Comparison of ENCODE assay signal across 8 mouse cellular contexts in the genomic region with DNA sequence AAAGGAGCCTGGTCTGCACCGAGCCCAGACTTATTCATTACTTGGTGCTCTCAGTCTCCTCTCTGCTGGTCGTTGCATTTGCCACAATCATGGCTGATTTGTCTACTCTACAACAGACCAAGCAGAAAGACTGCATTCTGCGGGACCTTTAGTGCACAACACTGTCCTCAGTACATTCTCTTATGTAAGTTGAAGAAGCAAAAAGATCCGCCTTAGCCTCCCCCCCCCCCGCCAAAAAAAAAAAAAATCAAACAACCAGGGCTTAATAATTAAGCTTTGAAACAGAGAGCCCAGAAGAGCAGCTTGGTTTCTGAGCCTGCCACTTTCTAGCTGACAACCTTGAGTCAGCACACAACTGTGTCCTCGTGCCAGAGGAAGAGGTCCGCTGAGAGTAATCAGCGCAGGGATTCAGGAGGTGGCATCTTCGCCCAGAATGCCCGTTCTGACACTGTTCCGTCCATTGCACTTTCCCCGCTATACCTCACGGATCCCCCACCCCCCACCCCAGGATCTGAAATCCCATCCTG. TPM values are rescaled to one million over a fixed set of nuclear protein-coding genes. Genes with fewer than 3 reads are reported as not detected.
DNase-seq lines count a peak whose midpoint lies in the region; ATAC-seq and TF ChIP-seq lines count a peak whose summit lies in the region.

No protein-coding gene starts in this region.

- 5% methylated on average over 13 of the region's 13 CpGs for WGBS in lung, adult 2 months
- WGBS in embryonic facial prominence, embryonic 11.5 days = 6% methylated on average over 13 of the region's 13 CpGs
- WGBS in midbrain, embryonic 12.5 days = 9% methylated on average over 13 of the region's 13 CpGs

- no peaks in the 10 kb centered on the region for H3K9me3 ChIP-seq in embryonic facial prominence, embryonic 11.5 days (replicated peaks; ENCODE audit: control insufficient read depth, low read length)
- H3K9me3 ChIP-seq in midbrain, embryonic 12.5 days = no peaks in the 10 kb centered on the region

- no peak overlapping the region for H3K27ac ChIP-seq in embryonic facial prominence, embryonic 11.5 days (replicated peaks; ENCODE audit: low read depth, low read length)
- H3K27ac ChIP-seq in midbrain, embryonic 12.5 days (replicated peaks) = no peak overlapping the region

- TF ChIP-seq POLR2A in lung, adult 2 months (IDR thresholded peaks at IDR 0.05; ENCODE audit: borderline replicate concordance, extremely low read depth, low read depth, low read length) = no peak

- H3K4me1 ChIP-seq in lung, adult 2 months (ENCODE audit: control insufficient read depth, insufficient read depth, low read length) = peaks cover 7% of the 10 kb centered on the region
- peaks cover 2% of the 10 kb centered on the region; the same call in 1 of the 2 replicates for H3K4me1 ChIP-seq in embryonic facial prominence, embryonic 11.5 days (ENCODE audit: control insufficient read depth, insufficient read depth, low read length)
- H3K4me1 ChIP-seq in midbrain, embryonic 12.5 days = peaks cover 13% of the 10 kb centered on the region

- intact Hi-C loops in left cerebral cortex, postnatal 36 days (cut with DNase I) = no loop called here

- no peak for ATAC-seq in embryonic facial prominence, embryonic 11.5 days (replicated peaks; ENCODE audit: insufficient number of reproducible peaks, low FRiP score, low TSS enrichment, low read depth)
- peak; percentile 7; the same call in 1 of the 2 replicates for ATAC-seq in midbrain, embryonic 12.5 days (ENCODE audit: low FRiP score, low read depth)

- no peak for TF ChIP-seq CTCF in lung, adult 2 months (IDR thresholded peaks at IDR 0.05; ENCODE audit: insufficient read depth, low read length)

- DNase-seq in lung, adult 2 months = no peak
- no peak for DNase-seq in lung, adult 18-20 months
- DNase-seq in embryonic facial prominence, embryonic 11.5 days (ENCODE audit: low spot score) = no peak
- peak; percentile 39 to 41 for DNase-seq in kidney, adult 8-10 months
- DNase-seq in layer of hippocampus, adult 11-12 months (ENCODE audit: low spot score) = no peak
- DNase-seq in thymus, postnatal 25 days = no peak
- no peak for DNase-seq in left cerebral cortex, postnatal 36 days (ENCODE audit: low spot score in 2 of 2)

- H3K36me3 ChIP-seq in embryonic facial prominence, embryonic 11.5 days (replicated peaks; ENCODE audit: control insufficient read depth, insufficient read depth, low read depth, low read length) = peaks cover 2% of the 10 kb centered on the region
- peaks cover 32% of the 10 kb centered on the region for H3K36me3 ChIP-seq in midbrain, embryonic 12.5 days

- peak overlapping the region; percentile 99 for H3K4me3 ChIP-seq in lung, adult 2 months (replicated peaks; ENCODE audit: extremely low read depth, low read depth, low read length)
- peak overlapping the region; percentile 84 for H3K4me3 ChIP-seq in embryonic facial prominence, embryonic 11.5 days (ENCODE audit: low read depth, low read length)
- peak overlapping the region; percentile 91 for H3K4me3 ChIP-seq in midbrain, embryonic 12.5 days

- peak overlapping the region; percentile 77 for H3K9ac ChIP-seq in embryonic facial prominence, embryonic 11.5 days (replicated peaks; ENCODE audit: low read length)
- H3K9ac ChIP-seq in midbrain, embryonic 12.5 days (replicated peaks) = peak overlapping the region; percentile 80

- H3K27me3 ChIP-seq in embryonic facial prominence, embryonic 11.5 days (ENCODE audit: control insufficient read depth, insufficient read depth, low read length) = no peaks in the 10 kb centered on the region
- H3K27me3 ChIP-seq in midbrain, embryonic 12.5 days = no peaks in the 10 kb centered on the region

- peak overlapping the region; percentile 65 for H3K4me2 ChIP-seq in embryonic facial prominence, embryonic 11.5 days (ENCODE audit: low read depth, low read length)
- H3K4me2 ChIP-seq in midbrain, embryonic 12.5 days (replicated peaks) = peak overlapping the region; percentile 83

RNA-seq across cellular contexts. Expression of a gene that starts 0.6 kb away (rescaled TPM):
- polyA plus RNA-seq in lung, adult 2 months (2012; rRNA removed) = 5.5 and 7.4 TPM in 2 replicates
- 15.5 and 17.3 TPM in 2 replicates for polyA plus RNA-seq in embryonic facial prominence, embryonic 11.5 days (2014; fragmentation: Nextera tagmentation; extraction: Ambion mirVana)
- polyA plus RNA-seq in midbrain, embryonic 12.5 days (2016; fragmentation: Nextera tagmentation; extraction: Ambion mirVana) = 22.5 and 24.5 TPM in 2 replicates
- 10 to 100 TPM; 38.3 to 39.2 TPM for total RNA-seq in left cerebral cortex, postnatal 36 days (2021)

RNA-seq across cellular contexts. Expression of a gene that starts 0.6 kb away (rescaled TPM):
- polyA plus RNA-seq in lung, adult 2 months (2012; rRNA removed) = 412 and 545 TPM in 2 replicates
- 1,210 and 1,350 TPM in 2 replicates for polyA plus RNA-seq in embryonic facial prominence, embryonic 11.5 days (2014; fragmentation: Nextera tagmentation; extraction: Ambion mirVana)
- 901 and 946 TPM in 2 replicates for polyA plus RNA-seq in midbrain, embryonic 12.5 days (2016; fragmentation: Nextera tagmentation; extraction: Ambion mirVana)
- total RNA-seq in left cerebral cortex, postnatal 36 days (2021) = 100 to 1,000 TPM; 665 to 675 TPM

Comparison
In these comparisons a context has a peak if more than half of its experiments do, and no peak if none do; other contexts are left out.
1. DNase-seq: peak in kidney, adult 8-10 months (2 of 2); none in lung, adult 2 months (single experiment), lung, adult 18-20 months (0 of 2), embryonic facial prominence, embryonic 11.5 days (single experiment), layer of hippocampus, adult 11-12 months (single experiment), thymus, postnatal 25 days (single experiment) and left cerebral cortex, postnatal 36 days (0 of 2).
2. Peak in every context shown above with its lines, with median percentiles within 50 percentile points of each other: H3K4me3 ChIP-seq.